Mouse (Mus musculus): ENCODE data around the gene Tas2r115.
"Not testable (repeated sequence)": the region's sequence is repeated elsewhere in the genome, so short reads cannot be mapped to it uniquely, and the experiment has no call there.

Gene Tas2r115

DNA sequence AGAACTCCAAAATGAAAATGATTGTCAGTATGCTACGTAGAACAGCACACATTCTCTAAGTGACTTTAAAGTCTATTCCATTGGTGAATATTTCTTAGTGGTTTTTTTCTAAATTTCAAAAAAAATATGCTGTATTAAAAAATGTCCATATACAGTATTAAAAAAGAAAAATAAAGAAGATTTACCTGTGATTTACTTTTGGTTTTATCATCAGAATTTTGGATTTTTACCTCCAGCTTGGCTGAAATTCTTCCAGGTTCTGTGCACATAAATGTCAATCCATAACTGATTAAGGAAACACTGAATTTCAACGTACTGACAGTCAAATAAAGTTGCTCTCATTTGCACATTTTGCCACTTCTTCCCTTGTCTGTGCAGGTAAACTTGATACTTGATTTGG, at the start of gene Tas2r115:
Tas2r115 (minus strand) TSS at position 101 of the 400 bp plus-strand sequence.
- no peak for DNase-seq (ENCODE audit: low spot score)

DNA sequence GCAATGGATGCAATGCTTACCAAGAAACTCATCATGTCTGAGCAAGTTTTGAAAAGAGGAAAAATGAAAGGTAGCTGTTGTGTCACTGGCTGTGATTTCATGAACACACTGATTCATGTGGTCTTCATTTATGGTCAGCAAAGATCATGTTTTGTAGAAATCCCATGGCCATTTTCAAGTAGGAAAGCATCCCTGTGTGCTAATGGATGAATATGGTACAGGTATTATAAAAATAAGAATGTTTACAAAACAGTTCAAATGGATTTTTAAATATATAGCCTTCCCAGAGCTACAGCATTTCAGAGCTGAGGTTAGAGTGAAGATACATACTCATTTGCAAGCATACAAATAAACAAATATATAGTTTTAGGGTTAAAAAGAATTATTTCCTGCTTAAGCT, 40.2 kb upstream of the Tas2r115 start, which contains the start of gene Tas2r136:
Tas2r136 (minus strand) TSS at position 101 of the 400 bp plus-strand sequence.
- no peak for DNase-seq (ENCODE audit: low spot score)

DNA sequence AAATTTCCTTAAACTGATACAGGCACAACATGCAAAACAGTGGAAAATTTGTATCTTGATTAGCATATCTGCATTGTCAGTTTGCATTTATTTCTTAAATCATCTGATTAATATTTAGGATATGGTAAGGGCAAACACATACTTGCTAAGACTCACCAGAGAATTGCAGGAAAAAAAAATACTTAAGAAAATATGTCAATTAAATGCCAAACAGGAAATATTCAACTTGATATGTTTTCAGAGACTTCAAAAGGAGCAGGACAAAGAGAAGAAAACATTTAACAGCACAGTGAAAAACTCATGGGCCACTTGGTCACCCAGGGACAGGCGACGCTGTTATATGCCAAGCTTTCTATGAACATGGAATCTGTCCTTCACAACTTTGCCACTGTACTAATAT, 24.0 kb upstream of the Tas2r115 start, which contains the start of gene Tas2r102:
Tas2r102 (plus strand) TSS at position 301 of the 400 bp plus-strand sequence.
- DNase-seq (ENCODE audit: low spot score): no peak

DNA sequence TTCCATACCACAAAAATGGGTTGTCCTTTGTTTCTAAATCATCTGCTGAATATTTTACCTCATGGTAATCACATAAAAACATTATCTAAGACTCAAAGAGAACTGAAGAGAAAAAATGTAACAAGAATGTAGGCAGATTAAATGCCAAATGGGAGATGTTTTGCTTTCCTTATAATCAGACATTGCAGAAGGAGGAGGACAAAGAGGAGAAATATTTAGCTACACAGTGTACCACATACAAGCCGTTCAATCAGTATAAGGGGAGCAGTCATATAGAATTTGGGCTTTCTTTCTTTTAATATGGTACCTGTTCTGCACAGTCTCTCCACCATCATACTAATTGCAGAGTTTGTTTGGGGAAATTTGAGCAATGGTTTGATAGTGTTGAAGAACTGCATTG, 16.6 kb upstream of the Tas2r115 start, which contains the start of gene Tas2r124:
Tas2r124 (plus strand) TSS at position 301 of the 400 bp plus-strand sequence.
- DNase-seq (ENCODE audit: low spot score): no peak

DNA sequence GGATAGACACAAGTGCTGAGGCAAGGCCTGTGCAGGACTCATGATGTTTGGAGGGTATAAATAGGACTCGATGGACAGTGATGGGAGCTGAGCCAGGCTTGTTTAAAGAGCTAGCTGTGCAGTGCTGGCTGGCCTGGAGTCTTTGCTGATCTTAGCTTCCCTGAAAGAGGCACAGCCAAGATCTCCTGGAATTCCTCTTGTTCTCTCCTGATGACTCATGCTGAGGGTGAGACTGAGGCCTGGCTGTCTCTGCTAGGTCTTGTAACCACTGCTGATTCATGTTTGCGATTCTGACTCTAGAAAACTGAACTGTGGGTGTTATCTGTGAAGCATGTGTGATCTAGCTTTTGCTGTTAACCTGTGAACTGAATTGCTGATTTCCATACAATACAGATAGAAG, 12.4 kb upstream of the Tas2r115 start:
- no peak for DNase-seq (ENCODE audit: low spot score)

DNA sequence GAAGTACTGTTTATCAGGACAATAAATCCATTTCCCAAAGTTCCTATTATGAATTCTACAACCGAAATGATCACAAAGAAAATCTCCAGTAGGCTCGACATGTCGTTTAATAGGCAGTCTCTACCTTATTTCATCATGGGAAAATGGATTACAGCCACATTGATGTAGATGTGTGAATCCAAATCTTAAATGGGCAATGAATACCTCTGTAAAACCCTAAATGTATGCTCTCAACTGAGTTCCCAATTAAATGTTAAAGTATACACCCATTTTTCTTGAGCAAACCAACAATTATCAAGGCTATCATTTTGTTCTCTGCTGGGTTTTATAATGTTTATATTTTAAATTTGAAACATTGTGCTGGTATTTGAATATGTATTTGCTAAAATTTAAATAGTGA, 26.0 kb downstream of the Tas2r115 start, which contains the start of gene Tas2r122:
Tas2r122 (minus strand) TSS at position 101 of the 400 bp plus-strand sequence.
- no peak for DNase-seq (ENCODE audit: low spot score)

DNA sequence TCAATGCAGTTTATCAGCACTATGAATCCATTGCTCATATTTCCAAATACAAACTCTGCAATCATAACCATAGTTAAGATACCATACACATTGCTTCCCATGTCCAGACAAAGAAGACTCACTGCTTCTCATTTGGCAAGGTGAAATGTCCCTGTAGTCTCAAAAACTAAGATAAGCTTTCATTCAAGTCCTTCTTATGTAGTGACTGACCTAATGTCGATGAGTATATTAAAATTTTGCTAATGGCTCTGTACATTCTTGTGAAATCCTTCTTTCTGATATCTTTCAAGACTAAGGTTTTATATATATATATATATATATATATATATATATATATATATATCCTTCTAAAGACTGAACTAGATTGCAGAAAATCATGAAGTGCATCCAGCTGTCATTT, 36.9 kb downstream of the Tas2r115 start, which contains the start of gene Tas2r121:
Tas2r121 (minus strand) TSS at position 101 of the 400 bp plus-strand sequence.
- no peak for DNase-seq (ENCODE audit: low spot score)

DNA sequence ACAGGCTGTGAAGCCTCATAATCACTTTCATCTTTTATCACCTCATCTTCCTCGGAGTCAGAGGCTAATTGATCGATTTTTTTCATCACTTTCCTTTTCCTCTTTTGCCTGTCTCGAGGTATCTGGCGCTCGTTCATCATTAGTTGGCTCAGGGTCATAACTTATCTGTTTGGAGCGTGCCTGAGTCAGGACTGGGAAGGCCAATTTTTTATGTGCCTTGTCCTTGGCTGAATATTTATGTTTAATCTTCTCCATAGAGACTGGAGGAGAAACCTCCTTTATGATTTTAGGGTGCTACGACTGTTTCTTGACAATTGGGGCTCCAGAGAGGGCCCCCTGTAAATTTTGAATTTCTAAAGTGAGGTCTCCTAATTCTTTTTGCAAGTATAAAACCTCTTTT, 46.2 kb downstream of the Tas2r115 start:
- DNase-seq (ENCODE audit: low spot score): not testable (repeated sequence)
